Mouse (Mus musculus): Measurements from ENCODE around the gene Srxn1. TPM values are rescaled to one million over a fixed set of nuclear protein-coding genes. Genes with fewer than 3 reads are reported as not detected.
A peak's percentile ranks its signal among the peaks of the same experiment; 100 is the strongest.

The Srxn1 gene
- total and polyA plus RNA-seq, 3 experiments: not detected

GRCm38 (mm10) chr2:152156471-152156870 is 51.2 kb downstream of the Srxn1 start:
- H3K4me3 ChIP-seq (replicated peaks in 1 of 3; ENCODE audit: low read depth in 2 of 3, low read length in 2 of 3, poor library complexity in 1 of 3): no peak overlapping the region
- H3K79me2 ChIP-seq (replicated peaks; ENCODE audit: control insufficient read depth, extremely low read depth, insufficient read depth, poor library complexity, severe bottlenecking): no peaks in the 10 kb centered on the region
- TF ChIP-seq MAZ (IDR thresholded peaks at IDR 0.05; ENCODE audit: low read depth, low read length): no peak
- no peak for TF ChIP-seq POLR2AphosphoS2 (IDR thresholded peaks at IDR 0.05; ENCODE audit: low read depth, low read length)
- H3K9me3 ChIP-seq (replicated peaks; ENCODE audit: low read length): peaks cover 17% of the 10 kb centered on the region
- peaks cover 69% of the 10 kb centered on the region for H3K27me3 ChIP-seq (replicated peaks)
- dilution Hi-C loops (cut with MboI; ENCODE audit: extremely low pct_ligation_motif_present, extremely low pct_unique_long_range_greater_than_20kb, low sequenced_read_pairs) (no loop called here), in situ Hi-C loops (cut with MboI; ENCODE audit: low pct_ligation_motif_present, low pct_unique_long_range_greater_than_20kb, low sequenced_read_pairs) (no loop called here)
- no peak for DNase-seq (ENCODE audit: extremely low read depth)
- H3K27ac ChIP-seq (ENCODE audit: insufficient read depth, low read depth): no peak overlapping the region
- H3K36me3 ChIP-seq (replicated peaks in 1 of 2; ENCODE audit: control insufficient read depth in 1 of 2, insufficient read depth in 1 of 2, low read length in 1 of 2): no peaks in the 10 kb centered on the region
- no peak overlapping the region for H3K4me2 ChIP-seq (ENCODE audit: insufficient read depth, low read depth, poor library complexity, severe bottlenecking)
- H3K4me1 ChIP-seq (ENCODE audit: control insufficient read depth in 1 of 2, insufficient read depth in 2 of 2): no peaks in the 10 kb centered on the region
- no peak overlapping the region for H3K9ac ChIP-seq (ENCODE audit: insufficient read depth, low read depth)

GRCm38 (mm10) chr2:152159487-152159886 is 54.2 kb downstream of the Srxn1 start:
- DNase-seq (ENCODE audit: extremely low read depth): no peak
- in situ Hi-C loops (cut with MboI; ENCODE audit: low pct_ligation_motif_present, low pct_unique_long_range_greater_than_20kb, low sequenced_read_pairs) (no loop called here), dilution Hi-C loops (cut with MboI; ENCODE audit: extremely low pct_ligation_motif_present, extremely low pct_unique_long_range_greater_than_20kb, low sequenced_read_pairs) (no loop called here)
- H3K9me3 ChIP-seq (replicated peaks; ENCODE audit: low read length): peaks cover 17% of the 10 kb centered on the region
- H3K4me2 ChIP-seq (ENCODE audit: insufficient read depth, low read depth, poor library complexity, severe bottlenecking): no peak overlapping the region
- no peaks in the 10 kb centered on the region for H3K36me3 ChIP-seq (replicated peaks in 1 of 2; ENCODE audit: control insufficient read depth in 1 of 2, insufficient read depth in 1 of 2, low read length in 1 of 2)
- no peaks in the 10 kb centered on the region for H3K4me1 ChIP-seq (ENCODE audit: control insufficient read depth in 1 of 2, insufficient read depth in 2 of 2)
- no peaks in the 10 kb centered on the region for H3K79me2 ChIP-seq (replicated peaks; ENCODE audit: control insufficient read depth, extremely low read depth, insufficient read depth, poor library complexity, severe bottlenecking)
- no peak overlapping the region for H3K4me3 ChIP-seq (replicated peaks in 1 of 3; ENCODE audit: low read depth in 2 of 3, low read length in 2 of 3, poor library complexity in 1 of 3)
- H3K27ac ChIP-seq (ENCODE audit: insufficient read depth, low read depth): no peak overlapping the region
- TF ChIP-seq RCOR1 (conservative IDR thresholded peaks at IDR 0.05; ENCODE audit: low read depth, low read length) (no peak), CTCF (conservative IDR thresholded peaks at IDR 0.05 in 1 of 2, IDR thresholded peaks at IDR 0.05 in 1 of 2; ENCODE audit: low read depth in 2 of 2, low read length in 2 of 2) (peak in 1 of 2 experiments; percentile 12; a peak in 1 of 4 replicates), IRF4 (IDR thresholded peaks at IDR 0.05; ENCODE audit: low read depth, low read length) (no peak), ZKSCAN1 (IDR thresholded peaks at IDR 0.05; ENCODE audit: borderline replicate concordance, low read depth, low read length) (no peak), MAX (IDR thresholded peaks at IDR 0.05; ENCODE audit: low read length) (no peak)
- peaks cover 62% of the 10 kb centered on the region for H3K27me3 ChIP-seq (replicated peaks)
- no peak overlapping the region for H3K9ac ChIP-seq (ENCODE audit: insufficient read depth, low read depth)

Other genes starting within 250 kb of the Srxn1 start
- gene Angpt4, start 194.3 kb upstream of the Srxn1 start, total RNA-seq (2012; rRNA removed): 0.04 TPM in 1 of 2 replicates, not detected in the other
- not detected in 2 replicates for gene Angpt4, start 194.3 kb upstream of the Srxn1 start, total RNA-seq (2014; rRNA removed)
- not detected in 2 replicates for gene Angpt4, start 194.3 kb upstream of the Srxn1 start, polyA plus RNA-seq (2012; ENCODE audit: insufficient read length, low read depth)
- 8.9 and 9.8 TPM in 2 replicates for gene Fam110a, start 125.3 kb upstream of the Srxn1 start, total RNA-seq (2012; rRNA removed)
- 3.0 and 3.7 TPM in 2 replicates for gene Fam110a, start 125.3 kb upstream of the Srxn1 start, total RNA-seq (2014; rRNA removed)
- gene Fam110a, start 125.3 kb upstream of the Srxn1 start, polyA plus RNA-seq (2012; ENCODE audit: insufficient read length, low read depth): 5.2 and 6.3 TPM in 2 replicates
- gene Slc52a3, start 109.0 kb upstream of the Srxn1 start, total RNA-seq (2012; rRNA removed): 0.17 and 0.55 TPM in 2 replicates
- gene Slc52a3, start 109.0 kb upstream of the Srxn1 start, total RNA-seq (2014; rRNA removed): 0.23 TPM in 1 of 2 replicates, not detected in the other
- 0.12 and 0.17 TPM in 2 replicates for gene Slc52a3, start 109.0 kb upstream of the Srxn1 start, polyA plus RNA-seq (2012; ENCODE audit: insufficient read length, low read depth)
- gene Scrt2, start 24.0 kb upstream of the Srxn1 start, total RNA-seq (2012; rRNA removed): not detected in 2 replicates
- not detected in 2 replicates for gene Scrt2, start 24.0 kb upstream of the Srxn1 start, total RNA-seq (2014; rRNA removed)
- gene Scrt2, start 24.0 kb upstream of the Srxn1 start, polyA plus RNA-seq (2012; ENCODE audit: insufficient read length, low read depth): not detected in 2 replicates
- gene Tcf15, start 38.0 kb downstream of the Srxn1 start, total RNA-seq (2012; rRNA removed): not detected in 2 replicates
- gene Tcf15, start 38.0 kb downstream of the Srxn1 start, total RNA-seq (2014; rRNA removed): not detected in 2 replicates
- gene Tcf15, start 38.0 kb downstream of the Srxn1 start, polyA plus RNA-seq (2012; ENCODE audit: insufficient read length, low read depth): not detected in 2 replicates
- 100 and 101 TPM in 2 replicates for gene Csnk2a1, start 121.3 kb downstream of the Srxn1 start, total RNA-seq (2012; rRNA removed)
- gene Csnk2a1, start 121.3 kb downstream of the Srxn1 start, total RNA-seq (2014; rRNA removed): 145 and 146 TPM in 2 replicates
- 79.2 and 86.9 TPM in 2 replicates for gene Csnk2a1, start 121.3 kb downstream of the Srxn1 start, polyA plus RNA-seq (2012; ENCODE audit: insufficient read length, low read depth)
- gene Tbc1d20, start 188.3 kb downstream of the Srxn1 start, total RNA-seq (2012; rRNA removed): 14.3 and 15.9 TPM in 2 replicates
- gene Tbc1d20, start 188.3 kb downstream of the Srxn1 start, total RNA-seq (2014; rRNA removed): 13.1 and 17.0 TPM in 2 replicates
- 22.0 and 22.5 TPM in 2 replicates for gene Tbc1d20, start 188.3 kb downstream of the Srxn1 start, polyA plus RNA-seq (2012; ENCODE audit: insufficient read length, low read depth)
- gene Rbck1, start 227.1 kb downstream of the Srxn1 start, total RNA-seq (2012; rRNA removed): 118 and 134 TPM in 2 replicates
- gene Rbck1, start 227.1 kb downstream of the Srxn1 start, total RNA-seq (2014; rRNA removed): 98.0 and 109 TPM in 2 replicates
- 133 and 143 TPM in 2 replicates for gene Rbck1, start 227.1 kb downstream of the Srxn1 start, polyA plus RNA-seq (2012; ENCODE audit: insufficient read length, low read depth)
- gene Trib3, start 238.5 kb downstream of the Srxn1 start, total RNA-seq (2012; rRNA removed): 16.5 and 56.9 TPM in 2 replicates
- gene Trib3, start 238.5 kb downstream of the Srxn1 start, total RNA-seq (2014; rRNA removed): 18.2 and 30.0 TPM in 2 replicates
- 23.7 and 25.1 TPM in 2 replicates for gene Trib3, start 238.5 kb downstream of the Srxn1 start, polyA plus RNA-seq (2012; ENCODE audit: insufficient read length, low read depth)